Comparison of ENCODE assay signal across 26 mouse cellular contexts in the genomic region with DNA sequence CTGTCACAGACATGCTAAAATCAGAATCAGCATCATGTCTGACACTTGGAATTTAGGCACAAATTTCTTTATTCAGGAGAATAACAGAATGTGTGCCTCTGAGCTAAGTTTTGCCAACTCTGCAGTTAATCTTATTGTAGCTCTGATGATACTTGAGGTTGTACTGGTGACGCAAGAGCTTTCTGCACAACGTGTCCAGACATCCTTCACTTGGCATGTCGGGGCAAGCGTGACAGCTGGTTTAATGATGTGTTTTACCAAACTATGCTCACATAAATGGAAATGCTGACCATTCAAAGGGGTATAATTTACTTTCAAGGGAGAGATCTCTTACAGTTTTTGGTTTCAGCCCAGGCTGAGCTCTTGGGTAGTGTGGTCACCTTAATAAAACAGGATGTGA. TPM values are rescaled to one million over a fixed set of nuclear protein-coding genes. Genes with fewer than 3 reads are reported as not detected.
DNase-seq lines count a peak whose midpoint lies in the region; ATAC-seq and TF ChIP-seq lines count a peak whose summit lies in the region.
"Had no signal": no experiment of that assay in that cellular context is flagged by ENCODE, and none has a peak within 500 bp of the region (broad histone marks: within the 10 kb centered on the region; RNA-seq: fewer than 3 reads in every experiment).

No protein-coding gene starts in this region.

- no peak overlapping the region for H3K4me3 ChIP-seq in myocyte
- H3K4me3 ChIP-seq in liver, postnatal 0 days (ENCODE audit: low read depth, low read length), result no peak overlapping the region
- H3K4me3 ChIP-seq: embryonic facial prominence, embryonic 13.5 days; forebrain, embryonic 10.5 days; forebrain, embryonic 13.5 days; gastrocnemius, adult 2 months; hindbrain, embryonic 10.5 days; hindbrain, embryonic 13.5 days; intestine, embryonic 15.5 days had no signal

- H3ac ChIP-seq in myocyte (ENCODE audit: control insufficient read depth, insufficient read length), result no peak overlapping the region

- H3K36me3 ChIP-seq in myocyte (ENCODE audit: control insufficient read depth, insufficient read depth), result no peaks in the 10 kb centered on the region
- no peaks in the 10 kb centered on the region for H3K36me3 ChIP-seq in liver, postnatal 0 days (replicated peaks; ENCODE audit: insufficient read depth, low read length)
- H3K36me3 ChIP-seq: embryonic facial prominence, embryonic 13.5 days; forebrain, embryonic 10.5 days; G1E; hindbrain, embryonic 10.5 days; hindbrain, embryonic 13.5 days; intestine, embryonic 15.5 days had no signal

- H3K27me3 ChIP-seq in myocyte (ENCODE audit: control insufficient read depth, insufficient read depth, insufficient read length), result no peaks in the 10 kb centered on the region
- H3K27me3 ChIP-seq in liver, postnatal 0 days (ENCODE audit: insufficient read depth, low read length), result no peaks in the 10 kb centered on the region
- H3K27me3 ChIP-seq: CH12.LX; embryonic facial prominence, embryonic 13.5 days; forebrain, embryonic 13.5 days; hindbrain, embryonic 13.5 days; intestine, embryonic 15.5 days; Patski had no signal

- no peak overlapping the region for H3K9ac ChIP-seq in liver, postnatal 0 days (replicated peaks)
- H3K9ac ChIP-seq: embryonic facial prominence, embryonic 13.5 days; forebrain, embryonic 13.5 days; hindbrain, embryonic 13.5 days; intestine, embryonic 15.5 days had no signal

- TF ChIP-seq POLR2A in myocyte (IDR thresholded peaks at IDR 0.05; ENCODE audit: insufficient read length, low read depth), result no peak

- no peak for TF ChIP-seq EP300 in liver, postnatal 0 days (IDR thresholded peaks at IDR 0.05; ENCODE audit: low read depth)

- no peaks in the 10 kb centered on the region for H3K4me1 ChIP-seq in liver, postnatal 0 days (ENCODE audit: insufficient read depth)
- H3K4me1 ChIP-seq: embryonic facial prominence, embryonic 13.5 days; forebrain, embryonic 10.5 days; forebrain, embryonic 13.5 days; hindbrain, embryonic 10.5 days; hindbrain, embryonic 13.5 days; intestine, embryonic 15.5 days had no signal

- no peaks in the 10 kb centered on the region for H3K79me2 ChIP-seq in myocyte (ENCODE audit: control insufficient read depth, insufficient read depth)

- peak overlapping the region; percentile 36 for H3K4me2 ChIP-seq in myocyte (ENCODE audit: low read depth)
- no peak overlapping the region for H3K4me2 ChIP-seq in liver, postnatal 0 days (ENCODE audit: low read depth, low read length)
- H3K4me2 ChIP-seq: embryonic facial prominence, embryonic 13.5 days; forebrain, embryonic 13.5 days; heart, embryonic 11.5 days; hindbrain, embryonic 13.5 days; intestine, embryonic 15.5 days had no signal

- WGBS in liver, postnatal 0 days (ENCODE audit: insufficient replicate concordance), result 65% methylated on average over 4 of the region's 4 CpGs

- DNase-seq in embryo, embryonic 10 days (ENCODE audit: low spot score), result peak; percentile 12
- no peak for DNase-seq in embryo, embryonic 10.5 days (ENCODE audit: low spot score)
- peak; percentile 4 for DNase-seq in urinary bladder, postnatal 14 days (ENCODE audit: low spot score)
- no peak for DNase-seq in urinary bladder, adult 18-20 months (ENCODE audit: low spot score in 2 of 2)
- DNase-seq in liver, postnatal 0 days, result no peak
- DNase-seq: adrenal gland, postnatal 10 days; adrenal gland, postnatal 36 days; cerebellum, adult 2 months; cerebellum, adult 9-11 months; cerebellum, postnatal 25 days; gastrocnemius, adult 2 months; gastrocnemius, postnatal 14 days; heart, adult 11 months had no signal

- no peak for ATAC-seq in liver, postnatal 0 days
- ATAC-seq: forebrain, embryonic 13.5 days; forebrain, embryonic 16.5 days; hindbrain, embryonic 16.5 days; intestine, embryonic 15.5 days; Patski had no signal

- TF ChIP-seq CTCF in liver, postnatal 0 days (IDR thresholded peaks at IDR 0.05; ENCODE audit: low read depth), result no peak

- no peak overlapping the region for H3K27ac ChIP-seq in liver, postnatal 0 days (ENCODE audit: low read depth)
- H3K27ac ChIP-seq: embryonic facial prominence, embryonic 13.5 days; forebrain, embryonic 10.5 days; forebrain, embryonic 13.5 days; gastrocnemius, adult 2 months; hindbrain, embryonic 10.5 days; hindbrain, embryonic 13.5 days; intestine, embryonic 15.5 days had no signal

- H3K9me3 ChIP-seq in liver, postnatal 0 days (ENCODE audit: low read length), result no peaks in the 10 kb centered on the region
- H3K9me3 ChIP-seq: embryonic facial prominence, embryonic 13.5 days; forebrain, embryonic 10.5 days; forebrain, embryonic 13.5 days; G1E; hindbrain, embryonic 10.5 days; hindbrain, embryonic 13.5 days; intestine, embryonic 15.5 days had no signal

TF ChIP-seq in myocyte, 11 proteins besides CTCF, POLR2A, EP300 and RAD21:
- TF ChIP-seq CEBPB (IDR thresholded peaks at IDR 0.05; ENCODE audit: insufficient read depth, poor library complexity, severe bottlenecking), result peak; percentile 77
- no peak for TF ChIP-seq POLR2AphosphoS2 (IDR thresholded peaks at IDR 0.05; ENCODE audit: insufficient read length, low read depth)
- TF ChIP-seq USF1 (IDR thresholded peaks at IDR 0.05; ENCODE audit: low read depth), result no peak
- TF ChIP-seq MYOD1 (IDR thresholded peaks at IDR 0.05; ENCODE audit: control insufficient read depth in 1 of 3, insufficient read length in 2 of 3, low read depth in 2 of 3), result peak in 2 of 3 experiments; percentile 16 to 30
- no peak for TF ChIP-seq MYOG (IDR thresholded peaks at IDR 0.05; ENCODE audit: control insufficient read depth in 1 of 3, insufficient read depth in 1 of 3, insufficient read length in 2 of 3, low read depth in 2 of 3)

RNA-seq across cellular contexts. Expression of a gene that starts 33.1 kb away (rescaled TPM):
- polyA plus RNA-seq in myocyte (2012; fragmentation: generic; extraction: Trizol), result 0.53 TPM
- polyA plus RNA-seq in liver, postnatal 0 days (2015; fragmentation: Nextera tagmentation; extraction: Ambion mirVana), result not detected in 2 replicates
- polyA plus RNA-seq: G1E, Patski had no signal

Comparison
In these comparisons a context has a peak if more than half of its experiments do, and no peak if none do; other contexts are left out.
1. DNase-seq: peak in embryo, embryonic 10 days (single experiment) and urinary bladder, postnatal 14 days (single experiment); none in embryo, embryonic 10.5 days (single experiment), urinary bladder, adult 18-20 months (0 of 2) and liver, postnatal 0 days (single experiment).